7 mouse cellular contexts compared by ENCODE assay signal in the genomic region with DNA sequence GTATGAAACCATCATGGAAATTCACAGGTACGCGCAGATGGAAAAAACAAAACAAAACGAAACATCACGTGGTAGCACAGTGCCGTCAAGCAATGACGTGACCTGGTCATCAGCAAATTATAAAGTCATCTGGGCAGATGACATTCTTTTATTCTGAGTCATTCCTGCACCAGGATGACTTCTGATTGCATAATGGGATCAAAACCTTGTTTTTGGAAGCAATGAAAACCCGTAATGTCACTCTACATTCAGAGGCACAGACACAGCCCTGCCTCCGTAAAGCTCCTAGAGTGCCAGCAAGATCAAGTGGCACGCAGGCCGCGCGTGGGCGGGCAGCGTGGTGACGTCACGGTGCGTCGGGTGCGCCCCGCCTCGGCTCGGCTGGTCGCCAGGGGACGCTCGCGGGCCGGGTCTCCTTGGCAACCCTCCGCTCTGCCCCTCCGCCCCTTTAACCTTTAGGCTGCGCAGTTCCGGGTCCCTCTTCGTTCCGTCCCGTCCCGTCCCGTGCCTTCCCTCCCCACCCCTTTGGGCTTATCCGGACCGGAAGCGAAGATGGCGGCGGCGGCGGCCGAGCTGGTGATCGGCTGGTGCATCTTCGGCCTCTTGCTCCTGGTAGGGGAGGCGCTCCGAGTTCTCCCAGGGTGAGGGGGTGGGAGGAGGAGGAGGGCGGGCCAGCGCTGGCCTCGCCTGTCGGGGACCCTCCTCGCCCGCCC. TPM values are rescaled to one million over a fixed set of nuclear protein-coding genes. Genes with fewer than 3 reads are reported as not detected.
DNase-seq lines count a peak whose midpoint lies in the region; ATAC-seq lines count a peak whose summit lies in the region.

Gene Lmbrd1 (plus strand): TSS at position 426 of the 713 bp plus-strand sequence.

- WGBS in embryonic facial prominence, embryonic 12.5 days = 1% methylated on average over 52 of the region's 54 CpGs
- WGBS in limb, embryonic 11.5 days = 3% methylated on average over 51 of the region's 54 CpGs
- under 1% methylated on average over 54 of the region's 54 CpGs for WGBS in midbrain, embryonic 14.5 days

- H3K27me3 ChIP-seq in embryonic facial prominence, embryonic 12.5 days = no peaks in the 10 kb centered on the region
- H3K27me3 ChIP-seq in limb, embryonic 11.5 days (ENCODE audit: control insufficient read depth, insufficient read depth, low read length) = no peaks in the 10 kb centered on the region
- no peaks in the 10 kb centered on the region for H3K27me3 ChIP-seq in midbrain, embryonic 14.5 days (ENCODE audit: control insufficient read depth, insufficient read depth, low read length)

- DNase-seq in adrenal gland, postnatal 25 days = peak; percentile 96
- DNase-seq in heart, adult 11 months = peak; percentile 99
- peak; percentile 97 for DNase-seq in kidney, adult 18-20 months
- peak; percentile 96 for DNase-seq in limb, embryonic 11.5 days (ENCODE audit: low spot score)
- peak; percentile 97 for DNase-seq in midbrain, embryonic 14.5 days
- peak; percentile 94 to 98 for DNase-seq in spleen, adult 18-20 months

- H3K4me1 ChIP-seq in embryonic facial prominence, embryonic 12.5 days = 0 out of 2 replicates have a peak, but pooled peaks cover 4% of the 10 kb centered on the region
- no peaks in the 10 kb centered on the region for H3K4me1 ChIP-seq in limb, embryonic 11.5 days (ENCODE audit: control insufficient read depth, insufficient read depth, low read length)
- peaks cover 13% of the 10 kb centered on the region for H3K4me1 ChIP-seq in midbrain, embryonic 14.5 days (ENCODE audit: control insufficient read depth, insufficient read depth, low read length)

- no peaks in the 10 kb centered on the region for H3K36me3 ChIP-seq in embryonic facial prominence, embryonic 12.5 days
- H3K36me3 ChIP-seq in limb, embryonic 11.5 days (ENCODE audit: control insufficient read depth, insufficient read depth, low read length) = no peaks in the 10 kb centered on the region
- no peaks in the 10 kb centered on the region for H3K36me3 ChIP-seq in midbrain, embryonic 14.5 days (ENCODE audit: control insufficient read depth, insufficient read depth, low read length)

- peak within 1 kb of the TSS; percentile 47 for H3K27ac ChIP-seq in embryonic facial prominence, embryonic 12.5 days
- 0 out of 2 replicates have a peak within 1 kb of the TSS, but pooled peaks have one; percentile 14 for H3K27ac ChIP-seq in limb, embryonic 11.5 days (replicated peaks; ENCODE audit: low read depth, low read length)
- H3K27ac ChIP-seq in midbrain, embryonic 14.5 days (replicated peaks; ENCODE audit: low read depth, low read length) = peak within 1 kb of the TSS; percentile 87

- peak within 1 kb of the TSS; percentile 76 for H3K9ac ChIP-seq in embryonic facial prominence, embryonic 12.5 days
- peak within 1 kb of the TSS; percentile 76 for H3K9ac ChIP-seq in limb, embryonic 11.5 days (ENCODE audit: low read length)
- H3K9ac ChIP-seq in midbrain, embryonic 14.5 days (replicated peaks; ENCODE audit: low read length) = peak within 1 kb of the TSS; percentile 89

- H3K4me3 ChIP-seq in embryonic facial prominence, embryonic 12.5 days = peak within 1 kb of the TSS; percentile 69
- peak within 1 kb of the TSS; percentile 74 for H3K4me3 ChIP-seq in limb, embryonic 11.5 days (ENCODE audit: low read depth, low read length)
- peak within 1 kb of the TSS; percentile 76 for H3K4me3 ChIP-seq in midbrain, embryonic 14.5 days (replicated peaks; ENCODE audit: low read depth, low read length)

- H3K9me3 ChIP-seq in embryonic facial prominence, embryonic 12.5 days = no peaks in the 10 kb centered on the region
- H3K9me3 ChIP-seq in limb, embryonic 11.5 days (ENCODE audit: control insufficient read depth, low read length) = no peaks in the 10 kb centered on the region
- no peaks in the 10 kb centered on the region for H3K9me3 ChIP-seq in midbrain, embryonic 14.5 days (ENCODE audit: control insufficient read depth, low read length)

- peak within 1 kb of the TSS; percentile 62 for H3K4me2 ChIP-seq in embryonic facial prominence, embryonic 12.5 days (replicated peaks)
- H3K4me2 ChIP-seq in limb, embryonic 11.5 days (ENCODE audit: low read depth, severe bottlenecking) = peak within 1 kb of the TSS; percentile 47
- peak within 1 kb of the TSS; percentile 71 for H3K4me2 ChIP-seq in midbrain, embryonic 14.5 days (ENCODE audit: low read length)

- ATAC-seq in embryonic facial prominence, embryonic 12.5 days (ENCODE audit: insufficient number of reproducible peaks, insufficient read depth, low FRiP score, low TSS enrichment) = peak; percentile 93
- ATAC-seq in limb, embryonic 11.5 days (ENCODE audit: insufficient number of reproducible peaks, low FRiP score, low TSS enrichment, low read depth) = peak; percentile 93
- peak; percentile 96 for ATAC-seq in midbrain, embryonic 14.5 days (ENCODE audit: low FRiP score, low TSS enrichment)

RNA-seq across cellular contexts. Expression of gene Lmbrd1, which starts in this region (rescaled TPM):
- total RNA-seq in adrenal gland, postnatal 25 days (2021) = 67.2 and 81.2 TPM in 2 replicates
- polyA plus RNA-seq in embryonic facial prominence, embryonic 12.5 days (2016; fragmentation: Nextera tagmentation; extraction: Ambion mirVana) = 24.1 and 32.3 TPM in 2 replicates
- polyA plus RNA-seq in limb, embryonic 11.5 days (2014; fragmentation: Nextera tagmentation; extraction: Ambion mirVana) = 21.2 and 25.1 TPM in 2 replicates
- 37.6 and 45.6 TPM in 2 replicates for polyA plus RNA-seq in midbrain, embryonic 14.5 days (2014; fragmentation: Nextera tagmentation; extraction: Ambion mirVana)

Comparison
In these comparisons a context has a peak if more than half of its experiments do, and no peak if none do; other contexts are left out.
1. Peak in every context shown above with its lines: DNase-seq, ATAC-seq, H3K4me3 ChIP-seq and H3K27ac ChIP-seq.
2. H3K27ac ChIP-seq: peak in every context shown above with its lines; median percentile 87 in midbrain, embryonic 14.5 days; 47 in embryonic facial prominence, embryonic 12.5 days; 14 in limb, embryonic 11.5 days.